Mouse (Mus musculus) v-Abl transformed pro-B cells (cell line): Measurements from ENCODE around the gene Arhgef15.

ENCODE experiments used
- in situ Hi-C, 2 experiments: fragments of 400-800 bp; cut with MboI; formaldehyde crosslinking; loops; one replicate each; pipeline ENCODE4 v1.15.1; 2025; ENCODE audit not compliant: unreplicated experiment in 2 of 2

The Arhgef15 gene

GRCm38 (mm10) chr11:68901351-68902046, 55.8 kb downstream of the Arhgef15 start, which contains the start of gene Rpl26:
Rpl26 (plus strand) TSS chr11:68901583.
- in situ Hi-C loops, result loop anchor here in 1 of 2 experiments (5.0 to 10.0 kb wide), 2 partner anchors 81 to 223 kb away; partner anchors contain the start of genes 9130213A22Rik, Aloxe3 and Hes7

- in situ Hi-C loops, result loop anchor here in 1 of 2 experiments (5.0 to 10.0 kb wide), 2 partner anchors 82 to 224 kb away; partner anchors contain the start of genes 9130213A22Rik, Aloxe3 and Hes7
Observed at GRCm38 (mm10) chr11:68900519-68901350, 56.5 kb downstream of the Arhgef15 start.

- in situ Hi-C loops, result loop anchor here in 1 of 2 experiments (5.0 to 10.0 kb wide), 2 partner anchors 82 to 225 kb away; partner anchors contain the start of genes 9130213A22Rik, Aloxe3 and Hes7
Observed at GRCm38 (mm10) chr11:68899815-68900214, 57.5 kb downstream of the Arhgef15 start.

- in situ Hi-C loops, result no loop called here
Observed at GRCm38 (mm10) chr11:68898790-68899189, 58.5 kb downstream of the Arhgef15 start.

GRCm38 (mm10) chr11:68897838-68898237, 59.4 kb downstream of the Arhgef15 start:
- in situ Hi-C loops, result no loop called here

GRCm38 (mm10) chr11:68897120-68897519, 60.2 kb downstream of the Arhgef15 start:
- in situ Hi-C loops, result no loop called here

- in situ Hi-C loops, result no loop called here
Observed at GRCm38 (mm10) chr11:68896247-68896646, 61.0 kb downstream of the Arhgef15 start.

- in situ Hi-C loops, result no loop called here
Observed at GRCm38 (mm10) chr11:68893911-68894464, 63.3 kb downstream of the Arhgef15 start.
